Mouse (Mus musculus) MEL (cell line): Measurements from ENCODE around the gene Psmb9. TPM values are rescaled to one million over a fixed set of nuclear protein-coding genes. Genes with fewer than 3 reads are reported as not detected.

Experiments used
- DNase-seq: peaks from one replicate; pipeline ENCODE4 v3.0.0; 2011; ENCODE audit warnings: low read depth, low spot score
- H3K27ac ChIP-seq: 2 replicates; pipeline ENCODE4 v1.5.1; 2012; ENCODE audit warnings: low read depth, mild to moderate bottlenecking, control low read depth, low read length, moderate library complexity; ENCODE audit not compliant: control insufficient read depth
- H3K27me3 ChIP-seq, 2 experiments: fragments of 150-350 bp in 1 of 2; sonication (generic) in 1 of 2; 2 replicates each; pipeline ENCODE4 v1.6.1; 2012; ENCODE audit warnings: low read length in 2 of 2, mild to moderate bottlenecking in 2 of 2, improper control_type of control experiment in 1 of 2, moderate library complexity in 1 of 2; ENCODE audit not compliant: insufficient read depth in 2 of 2, control insufficient read depth in 1 of 2
- H3K36me3 ChIP-seq, 2 experiments: 2 replicates each; pipeline ENCODE4 v1.6.1; 2012 to 2014; ENCODE audit warnings: low read length in 2 of 2, improper control_type of control experiment in 1 of 2, inconsistent platforms in 1 of 2, mild to moderate bottlenecking in 1 of 2; ENCODE audit not compliant: insufficient read depth in 2 of 2, control insufficient read depth in 1 of 2
- H3K4me1 ChIP-seq, 2 experiments: fragments of 150-350 bp in 1 of 2; sonication (generic) in 1 of 2; 2 replicates each; pipeline ENCODE4 v1.6.1; 2012; ENCODE audit warnings: low read length in 2 of 2, improper control_type of control experiment in 1 of 2, mild to moderate bottlenecking in 1 of 2; ENCODE audit not compliant: insufficient read depth in 2 of 2, control insufficient read depth in 1 of 2
- H3K4me3 ChIP-seq, 2 experiments: fragments of 150-350 bp in 1 of 2; sonication (generic) in 1 of 2; 2 replicates each; pipeline ENCODE4 v1.5.1; 2012; ENCODE audit warnings: low read depth in 2 of 2, low read length in 2 of 2, mild to moderate bottlenecking in 2 of 2, moderate library complexity in 2 of 2, control low read depth in 1 of 2, improper control_type of control experiment in 1 of 2; ENCODE audit not compliant: control insufficient read depth in 1 of 2, insufficient read depth in 1 of 2
- H3K79me2 ChIP-seq: 2 replicates; pipeline ENCODE4 v1.6.1; 2012; ENCODE audit warnings: mild to moderate bottlenecking, low read length, moderate library complexity; ENCODE audit not compliant: control insufficient read depth, poor library complexity, insufficient read depth
- H3K9ac ChIP-seq: 2 replicates; pipeline ENCODE4 v1.6.1; 2012; ENCODE audit warnings: low read depth, mild to moderate bottlenecking, control low read depth, low read length, moderate library complexity; ENCODE audit not compliant: control insufficient read depth, poor library complexity, severe bottlenecking
- H3K9me3 ChIP-seq: fragments of 150-350 bp; sonication (generic); replicated peaks from 2 replicates; pipeline ENCODE4 v1.6.1; 2012; ENCODE audit warnings: mild to moderate bottlenecking, low read length, improper control_type of control experiment, moderate library complexity; ENCODE audit not compliant: insufficient read depth
- CHD1 ChIP-seq: IDR thresholded peaks from 2 replicates; pipeline ENCODE4 v1.6.1; 2012; ENCODE audit warnings: low read depth, mild to moderate bottlenecking, inconsistent platforms, low read length, improper control_type of control experiment
- CHD2 ChIP-seq: IDR thresholded peaks from 2 replicates; pipeline ENCODE4 v1.6.1; 2011; ENCODE audit warnings: low read length, improper control_type of control experiment
- CTCF ChIP-seq, 3 experiments: IDR thresholded peaks in 2 of 3; conservative IDR thresholded peaks in 1 of 3; 2 replicates each; pipeline ENCODE4 v1.5.1; 2011 to 2012; ENCODE audit warnings: low read length in 3 of 3, low read depth in 2 of 3, mild to moderate bottlenecking in 2 of 3, improper control_type of control experiment in 1 of 3, inconsistent platforms in 1 of 3, mixed read lengths in 1 of 3, moderate library complexity in 1 of 3; ENCODE audit not compliant: control insufficient read depth in 1 of 3, insufficient read depth in 1 of 3, poor library complexity in 1 of 3, severe bottlenecking in 1 of 3
- HCFC1 ChIP-seq: IDR thresholded peaks from 2 replicates; pipeline ENCODE4 v1.6.1; 2012; ENCODE audit warnings: low read depth, mild to moderate bottlenecking, inconsistent platforms, low read length, improper control_type of control experiment, moderate library complexity
- KAT2A ChIP-seq: conservative IDR thresholded peaks from 2 replicates; pipeline ENCODE4 v1.6.1; 2012; ENCODE audit warnings: low read depth, low read length, improper control_type of control experiment, inconsistent platforms
- MAX ChIP-seq: IDR thresholded peaks from 2 replicates; pipeline ENCODE4 v1.6.1; 2011; ENCODE audit warnings: low read length, improper control_type of control experiment
- MEF2A ChIP-seq: IDR thresholded peaks from 2 replicates; pipeline ENCODE4 v1.6.1; 2014; ENCODE audit warnings: low read depth, mild to moderate bottlenecking, inconsistent platforms, low read length, improper control_type of control experiment; ENCODE audit not compliant: poor library complexity, insufficient replicate concordance, severe bottlenecking; ENCODE audit errors: extremely low read depth
- MXI1 ChIP-seq: IDR thresholded peaks from 2 replicates; pipeline ENCODE4 v1.6.1; 2011; ENCODE audit warnings: mild to moderate bottlenecking, low read depth, low read length, improper control_type of control experiment
- MYB ChIP-seq: IDR thresholded peaks from 2 replicates; pipeline ENCODE4 v1.6.1; 2011; ENCODE audit warnings: mild to moderate bottlenecking, low read depth, low read length, improper control_type of control experiment
- MYC ChIP-seq: IDR thresholded peaks from 2 replicates; pipeline ENCODE4 v1.6.1; 2011; ENCODE audit warnings: low read depth, mild to moderate bottlenecking, low read length, improper control_type of control experiment, moderate library complexity
- NRF1 ChIP-seq: IDR thresholded peaks from 2 replicates; pipeline ENCODE4 v1.6.1; 2014; ENCODE audit warnings: low read depth, mild to moderate bottlenecking, inconsistent platforms, low read length, improper control_type of control experiment, moderate library complexity; ENCODE audit not compliant: poor library complexity, insufficient read depth, severe bottlenecking
- POLR2A ChIP-seq, 2 experiments: IDR thresholded peaks; 2 replicates each; pipeline ENCODE4 v1.6.1; 2011 to 2012; ENCODE audit warnings: low read length in 2 of 2, mild to moderate bottlenecking in 2 of 2, control low read depth in 1 of 2, improper control_type of control experiment in 1 of 2, low read depth in 1 of 2, moderate library complexity in 1 of 2; ENCODE audit not compliant: control insufficient read depth in 1 of 2, insufficient read depth in 1 of 2, poor library complexity in 1 of 2
- POLR2AphosphoS5 ChIP-seq: IDR thresholded peaks from 2 replicates; pipeline ENCODE4 v1.6.1; 2012; ENCODE audit warnings: low read depth, borderline replicate concordance, mild to moderate bottlenecking, inconsistent platforms, low read length, moderate library complexity, mixed read lengths
- RCOR1 ChIP-seq: IDR thresholded peaks from 2 replicates; pipeline ENCODE4 v1.6.1; 2012; ENCODE audit warnings: low read depth, mild to moderate bottlenecking, inconsistent platforms, low read length, improper control_type of control experiment
- SMC3 ChIP-seq: IDR thresholded peaks from 2 replicates; pipeline ENCODE4 v1.6.1; 2011; ENCODE audit warnings: low read depth, low read length, improper control_type of control experiment
- TBP ChIP-seq: IDR thresholded peaks from 2 replicates; pipeline ENCODE4 v1.8.0; 2011; ENCODE audit warnings: low read depth, low read length, improper control_type of control experiment
- USF1 ChIP-seq: IDR thresholded peaks from 2 replicates; pipeline ENCODE4 v1.6.1; 2014; ENCODE audit warnings: low read depth, mild to moderate bottlenecking, inconsistent platforms, low read length, improper control_type of control experiment, moderate library complexity
- USF2 ChIP-seq, 2 experiments: IDR thresholded peaks; 2 replicates each; pipeline ENCODE4 v1.6.1; 2011 to 2012; ENCODE audit warnings: improper control_type of control experiment in 2 of 2, low read length in 2 of 2, borderline replicate concordance in 1 of 2, inconsistent platforms in 1 of 2, low read depth in 1 of 2, mild to moderate bottlenecking in 1 of 2; ENCODE audit not compliant: insufficient read depth in 1 of 2
- ZC3H11A ChIP-seq: IDR thresholded peaks from 2 replicates; pipeline ENCODE4 v1.6.1; 2012; ENCODE audit warnings: low read depth, mild to moderate bottlenecking, inconsistent platforms, low read length, improper control_type of control experiment
- ZKSCAN1 ChIP-seq: IDR thresholded peaks from 2 replicates; pipeline ENCODE4 v1.6.1; 2012; ENCODE audit warnings: low read depth, mild to moderate bottlenecking, inconsistent platforms, low read length, improper control_type of control experiment, moderate library complexity
- ZMIZ1 ChIP-seq: IDR thresholded peaks from 2 replicates; pipeline ENCODE4 v1.6.1; 2012; ENCODE audit warnings: low read depth, mild to moderate bottlenecking, inconsistent platforms, low read length, improper control_type of control experiment, moderate library complexity
- polyA plus RNA-seq, 2 experiments: library from polyadenylated mRNA; stranded (reverse) in 1 of 2; unstranded in 1 of 2; fragments of >175 nt in 1 of 2; fragments of >200 nt in 1 of 2; gene quantifications; 2 replicates each; pipeline versions ENCODE4 v1.2.1 to v1.2.4; 2012; ENCODE audit warnings: low replicate concordance in 2 of 2, low read depth in 1 of 2; ENCODE audit not compliant: insufficient read length in 2 of 2, insufficient read depth in 1 of 2, missing spikeins in 1 of 2
- total RNA-seq: library from RNA; depleted of rRNA; stranded (reverse); fragments of 300-350 nt; gene quantifications from 2 replicates; pipeline ENCODE4 v1.2.3, GENCODE M21; 2012

Psmb9 gene
- total and polyA plus RNA-seq, 3 experiments, result 14.7 to 24.9 TPM; not detected in 1

- TF ChIP-seq CHD2 (peak; percentile 96), POLR2AphosphoS5 (no peak), MYC (peak; percentile 51; the same call in 1 of the 2 replicates), HCFC1 (no peak; the same call in 1 of the 2 replicates)
Observed at GRCm38 (mm10) chr17:34135297-34136224, 52.0 kb downstream of the Psmb9 start (continued).

GRCm38 (mm10) chr17:34134451-34134850 lies 53.1 kb downstream of the Psmb9 start:
- Histone ChIP-seq H3K27ac (no peak overlapping the region), H3K4me3 (no peak overlapping the region), H3K9ac (no peak overlapping the region), H3K4me1 (peaks cover 0 to 7% of the 10 kb centered on the region in 2 experiments; a peak in 1 of 4 replicates), H3K27me3 (no peaks in the 10 kb centered on the region), H3K79me2 (no peaks in the 10 kb centered on the region), H3K9me3 (no peaks in the 10 kb centered on the region)
- DNase-seq, result no peak
- TF ChIP-seq KAT2A, result no peak
- TF ChIP-seq ZKSCAN1, result no peak
- TF ChIP-seq MAX, result no peak
- no peak for TF ChIP-seq MEF2A
- no peak for TF ChIP-seq CHD1
- TF ChIP-seq USF2 (IDR thresholded peaks at IDR 0.05; ENCODE audit: borderline replicate concordance in 1 of 2, insufficient read depth in 1 of 2, low read depth in 1 of 2, low read length in 2 of 2), result no peak
- no peak for TF ChIP-seq RCOR1
- TF ChIP-seq CTCF (IDR thresholded peaks at IDR 0.05 in 2 of 3, conservative IDR thresholded peaks at IDR 0.05 in 1 of 3; ENCODE audit: control insufficient read depth in 1 of 3, insufficient read depth in 1 of 3, low read depth in 2 of 3, low read length in 3 of 3, poor library complexity in 1 of 3, severe bottlenecking in 1 of 3), result no peak; a peak in 1 of 6 replicates
- TF ChIP-seq USF1, result no peak
- TF ChIP-seq HCFC1, result no peak
- no peak for TF ChIP-seq TBP
- no peak for TF ChIP-seq SMC3
- no peak for TF ChIP-seq MXI1
- no peak for TF ChIP-seq ZMIZ1
- no peak for TF ChIP-seq MYB
- no peak for TF ChIP-seq NRF1
- TF ChIP-seq POLR2A (IDR thresholded peaks at IDR 0.05; ENCODE audit: control insufficient read depth in 1 of 2, insufficient read depth in 1 of 2, low read depth in 1 of 2, low read length in 2 of 2, poor library complexity in 1 of 2), result no peak
- no peak for TF ChIP-seq ZC3H11A
- no peak for TF ChIP-seq MYC
- TF ChIP-seq, all 39 proteins: peak for 0
- H3K36me3 ChIP-seq, result peaks cover 0 to 3% of the 10 kb centered on the region in 2 experiments; a peak in 1 of 4 replicates
